In the genomic region with DNA sequence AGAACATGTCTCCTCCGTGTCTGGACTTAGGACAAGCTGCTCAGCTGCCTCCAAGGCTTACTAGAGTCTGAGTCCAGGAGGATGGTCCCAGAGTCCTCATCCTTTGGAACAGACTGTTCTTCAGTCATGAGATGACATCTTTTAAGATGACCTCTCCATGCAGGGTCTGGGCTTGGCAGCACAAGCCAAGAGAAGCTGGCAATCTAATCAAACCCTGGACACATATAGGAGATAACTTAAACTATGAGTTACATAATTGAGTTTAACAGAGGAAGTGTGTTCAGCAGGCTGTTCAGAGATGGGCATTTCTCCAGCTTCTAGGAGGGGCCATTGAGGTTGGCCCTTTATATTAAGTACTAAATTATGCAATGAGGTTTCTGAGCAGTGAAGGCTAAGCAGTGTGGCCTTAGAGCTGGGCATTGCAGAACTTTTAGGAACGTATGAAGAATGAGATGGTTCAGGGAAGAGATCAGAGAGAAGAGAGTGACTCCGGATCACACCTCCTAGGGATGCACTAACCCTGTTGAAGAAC, we compare ENCODE assay signal across 27 mouse cellular contexts. TPM values are rescaled to one million over a fixed set of nuclear protein-coding genes. Genes with fewer than 3 reads are reported as not detected.
DNase-seq lines count a peak whose midpoint lies in the region; ATAC-seq lines count a peak whose summit lies in the region.
"Had no signal": no experiment of that assay in that cellular context is flagged by ENCODE, and none has a peak within 500 bp of the region (broad histone marks: within the 10 kb centered on the region; RNA-seq: fewer than 3 reads in every experiment).

No protein-coding gene starts in this region.

- H3K4me1 ChIP-seq in lung, embryonic 15.5 days = peaks cover 23% of the 10 kb centered on the region
- peaks cover 14% of the 10 kb centered on the region for H3K4me1 ChIP-seq in hindbrain, embryonic 12.5 days

- no peak overlapping the region for H3K27ac ChIP-seq in lung, embryonic 15.5 days
- H3K27ac ChIP-seq in hindbrain, embryonic 12.5 days = no peak overlapping the region
- H3K27ac ChIP-seq: embryonic facial prominence, embryonic 12.5 days; embryonic facial prominence, embryonic 15.5 days; gastrocnemius, adult 2 months; heart, embryonic 15.5 days had no signal

- H3K36me3 ChIP-seq in lung, embryonic 15.5 days = no peaks in the 10 kb centered on the region
- H3K36me3 ChIP-seq in hindbrain, embryonic 12.5 days = no peaks in the 10 kb centered on the region
- H3K36me3 ChIP-seq: embryonic facial prominence, embryonic 12.5 days; embryonic facial prominence, embryonic 15.5 days; G1E; heart, embryonic 12.5 days; heart, embryonic 15.5 days; hindbrain, embryonic 15.5 days had no signal

- no peaks in the 10 kb centered on the region for H3K9me3 ChIP-seq in lung, embryonic 15.5 days
- no peaks in the 10 kb centered on the region for H3K9me3 ChIP-seq in hindbrain, embryonic 12.5 days (replicated peaks)
- H3K9me3 ChIP-seq: embryonic facial prominence, embryonic 12.5 days; embryonic facial prominence, embryonic 15.5 days; heart, embryonic 12.5 days; heart, embryonic 15.5 days; hindbrain, embryonic 15.5 days had no signal

- no peak for DNase-seq in lung, postnatal 4 days
- DNase-seq in lung, postnatal 10 days = peak; percentile 11
- peak; percentile 59 for DNase-seq in lung, postnatal 36 days
- no peak for DNase-seq in gastrocnemius, postnatal 10 days
- DNase-seq: adrenal gland, postnatal 10 days; adrenal gland, postnatal 36 days; B cell, adult 2 months; cerebellum, adult 11 months; cerebellum, adult 8-10 months; cerebellum, postnatal 10 days; forebrain, postnatal 0 days; gastrocnemius, postnatal 25 days; heart, postnatal 10 days; heart, postnatal 4 days had no signal

- H3K9ac ChIP-seq in lung, embryonic 15.5 days = no peak overlapping the region
- no peak overlapping the region for H3K9ac ChIP-seq in hindbrain, embryonic 12.5 days
- H3K9ac ChIP-seq: embryonic facial prominence, embryonic 12.5 days; embryonic facial prominence, embryonic 15.5 days; forebrain, postnatal 0 days; heart, embryonic 12.5 days; heart, embryonic 15.5 days; hindbrain, embryonic 15.5 days had no signal

- H3K4me2 ChIP-seq in lung, embryonic 15.5 days = no peak overlapping the region
- H3K4me2 ChIP-seq in hindbrain, embryonic 12.5 days (replicated peaks) = no peak overlapping the region
- H3K4me2 ChIP-seq: embryonic facial prominence, embryonic 12.5 days; embryonic facial prominence, embryonic 15.5 days; heart, embryonic 12.5 days; heart, embryonic 15.5 days; hindbrain, embryonic 15.5 days had no signal

- no peaks in the 10 kb centered on the region for H3K27me3 ChIP-seq in lung, embryonic 15.5 days
- no peaks in the 10 kb centered on the region for H3K27me3 ChIP-seq in hindbrain, embryonic 12.5 days
- H3K27me3 ChIP-seq: CH12.LX; embryonic facial prominence, embryonic 12.5 days; embryonic facial prominence, embryonic 15.5 days; hindbrain, embryonic 15.5 days had no signal

- H3K4me3 ChIP-seq in lung, embryonic 15.5 days = no peak overlapping the region
- H3K4me3 ChIP-seq in hindbrain, embryonic 12.5 days = no peak overlapping the region
- H3K4me3 ChIP-seq: embryonic facial prominence, embryonic 12.5 days; embryonic facial prominence, embryonic 15.5 days; gastrocnemius, adult 2 months; heart, embryonic 12.5 days; heart, embryonic 15.5 days; hindbrain, embryonic 15.5 days had no signal

- peak; percentile 52; the same call in 1 of the 2 replicates for ATAC-seq in lung, embryonic 15.5 days (ENCODE audit: borderline replicate concordance, extremely low read depth, low FRiP score, low TSS enrichment)
- ATAC-seq in common myeloid progenitor, adult 5-6 weeks (replicated peaks; ENCODE audit: low read depth, poor library complexity, severe bottlenecking) = 0 out of 2 replicates have a peak, but pooled peaks have one; percentile 18
- ATAC-seq in hindbrain, embryonic 12.5 days (ENCODE audit: low FRiP score) = no peak
- ATAC-seq: forebrain, embryonic 14.5 days; forebrain, postnatal 0 days; Patski had no signal

- 75% methylated on average over 3 of the region's 3 CpGs for WGBS in lung, embryonic 15.5 days
- WGBS in hindbrain, embryonic 12.5 days = 90% methylated on average over 3 of the region's 3 CpGs

RNA-seq across cellular contexts. Expression of a gene that starts 42.9 kb away (rescaled TPM):
- 6.8 and 6.9 TPM in 2 replicates for polyA plus RNA-seq in lung, embryonic 15.5 days (2015; fragmentation: Nextera tagmentation; extraction: Ambion mirVana)
- 1.1 and 5.6 TPM in 2 replicates for total RNA-seq in common myeloid progenitor, adult 5-6 weeks (2017)
- 7.6 and 7.8 TPM in 2 replicates for polyA plus RNA-seq in hindbrain, embryonic 12.5 days (2016; fragmentation: Nextera tagmentation; extraction: Ambion mirVana)
- total RNA-seq in gastrocnemius, postnatal 10 days (2021) = 10 to 100 TPM; 56.0 to 63.5 TPM
- polyA plus RNA-seq: G1E had no signal

Comparison
In these comparisons a context has a peak if more than half of its experiments do, and no peak if none do; other contexts are left out.
1. DNase-seq: peak in lung, postnatal 10 days (single experiment) and lung, postnatal 36 days (single experiment); none in lung, postnatal 4 days (0 of 2) and gastrocnemius, postnatal 10 days (single experiment).